Mouse (Mus musculus): ENCODE measurements around the gene Tmem221. TPM values are rescaled to one million over a fixed set of nuclear protein-coding genes. Genes with fewer than 3 reads are reported as not detected.

The Tmem221 gene
- polyA plus RNA-seq, 1 experiment from 2014 or later, result 0.32 TPM

- DNase-seq (ENCODE audit: low spot score) (peak; percentile 91), ATAC-seq (ENCODE audit: low FRiP score) (peak; percentile 88)
- Histone ChIP-seq H3K9ac (peak overlapping the region; percentile 80), H3K36me3 (replicated peaks; ENCODE audit: control insufficient read depth, insufficient read depth) (no peaks in the 10 kb centered on the region), H3K4me1 (replicated peaks; ENCODE audit: control insufficient read depth, insufficient read depth, low read length) (peaks cover 25% of the 10 kb centered on the region), H3K4me2 (replicated peaks) (peak overlapping the region; percentile 89), H3K4me3 (replicated peaks; ENCODE audit: low read length) (peak overlapping the region; percentile 51), H3K27me3 (ENCODE audit: control insufficient read depth, insufficient read depth, low read length) (peaks cover 7% of the 10 kb centered on the region; the same call in 1 of the 2 replicates), H3K9me3 (ENCODE audit: control insufficient read depth, low read length) (no peaks in the 10 kb centered on the region), H3K27ac (peak overlapping the region; percentile 83)
- WGBS, result under 1% methylated on average over 41 of the region's 41 CpGs
These were observed 11.8 kb upstream of the Tmem221 start for GRCm38 (mm10) chr8:71570291-71570954.

DNA sequence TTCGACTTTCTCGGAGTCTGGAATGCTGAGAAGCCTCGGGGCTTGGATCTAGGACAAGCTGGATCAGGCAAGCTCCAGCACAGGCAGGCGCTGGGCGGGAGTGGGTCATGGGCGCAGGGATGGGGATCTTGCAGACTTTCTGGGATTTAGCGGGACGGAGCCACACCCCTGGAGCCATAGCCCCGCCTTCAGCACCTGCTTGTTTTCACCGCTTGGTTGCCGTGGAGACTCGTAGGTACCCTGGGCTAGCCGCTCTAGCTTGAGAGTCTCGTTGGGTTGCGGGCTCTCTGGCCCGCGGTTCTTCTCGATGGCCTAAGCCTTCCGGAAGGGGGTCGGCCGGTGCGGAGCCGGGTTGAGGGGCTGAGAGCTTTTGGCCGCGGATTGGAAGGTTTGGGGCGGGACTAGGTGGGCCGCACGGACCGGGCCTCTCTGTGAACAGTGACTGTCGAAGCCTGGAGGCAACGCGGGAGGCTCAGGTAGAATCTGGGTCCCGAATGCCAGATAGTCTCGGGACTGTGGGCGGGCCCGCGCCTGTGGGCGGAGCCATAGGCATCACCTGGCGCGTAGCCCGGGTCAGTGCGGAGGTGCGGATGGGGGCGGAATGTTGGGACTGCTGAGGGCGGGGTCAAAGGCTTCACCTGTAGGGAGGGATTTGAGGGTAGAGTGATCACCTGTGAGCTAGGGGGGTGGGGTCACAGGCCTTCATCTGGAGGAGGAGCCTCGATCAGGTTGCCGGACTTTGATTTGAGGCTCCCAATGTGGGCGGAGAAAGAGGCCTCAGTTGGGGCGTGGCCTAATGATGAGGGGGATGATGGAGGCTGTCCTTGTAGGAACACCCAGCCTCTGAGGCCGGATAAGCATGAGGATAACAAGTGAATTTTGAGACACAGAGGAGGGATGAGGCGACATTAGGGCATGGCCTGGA is 11.0 kb upstream of the Tmem221 start:
- H3K4me2 ChIP-seq (replicated peaks), result peak overlapping the region; percentile 89
- peak; percentile 79 for ATAC-seq (ENCODE audit: low FRiP score)
- H3K9me3 ChIP-seq (ENCODE audit: control insufficient read depth, low read length), result no peaks in the 10 kb centered on the region
- H3K9ac ChIP-seq, result peak overlapping the region; percentile 80
- H3K27me3 ChIP-seq (ENCODE audit: control insufficient read depth, insufficient read depth, low read length), result peaks cover 7% of the 10 kb centered on the region; the same call in 1 of the 2 replicates
- under 1% methylated on average over 51 of the region's 51 CpGs for WGBS
- peaks cover 25% of the 10 kb centered on the region for H3K4me1 ChIP-seq (replicated peaks; ENCODE audit: control insufficient read depth, insufficient read depth, low read length)
- H3K4me3 ChIP-seq (replicated peaks; ENCODE audit: low read length), result peak overlapping the region; percentile 51
- peak overlapping the region; percentile 83 for H3K27ac ChIP-seq
- H3K36me3 ChIP-seq (replicated peaks; ENCODE audit: control insufficient read depth, insufficient read depth), result no peaks in the 10 kb centered on the region
- peak; percentile 87 for DNase-seq (ENCODE audit: low spot score)

DNA sequence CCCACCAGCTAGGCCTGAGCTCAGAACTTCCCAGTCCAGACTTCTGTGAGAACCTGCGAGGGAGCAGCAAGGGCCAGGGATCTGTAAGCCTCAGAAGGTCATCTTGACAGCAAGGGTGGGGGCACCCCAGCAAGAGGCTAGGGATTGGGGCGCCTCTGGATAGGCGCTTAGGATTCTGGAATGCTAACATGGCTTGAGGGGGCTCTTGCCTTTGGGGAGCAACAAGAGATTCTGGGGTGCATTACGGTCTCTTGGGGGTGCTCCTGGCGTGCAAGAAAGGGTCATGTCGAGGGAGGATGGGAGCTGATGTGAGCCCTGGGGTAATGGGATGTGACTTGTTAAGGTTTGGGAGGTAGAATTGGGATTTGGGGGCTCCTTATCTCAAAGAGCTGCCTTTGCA is 10.3 kb upstream of the Tmem221 start:
- peaks cover 25% of the 10 kb centered on the region for H3K4me1 ChIP-seq (replicated peaks; ENCODE audit: control insufficient read depth, insufficient read depth, low read length)
- DNase-seq (ENCODE audit: low spot score) (no peak), ATAC-seq (ENCODE audit: low FRiP score) (no peak)
- H3K9me3 ChIP-seq (ENCODE audit: control insufficient read depth, low read length), result no peaks in the 10 kb centered on the region
- peak overlapping the region; percentile 83 for H3K27ac ChIP-seq
- peaks cover 10% of the 10 kb centered on the region; the same call in 1 of the 2 replicates for H3K27me3 ChIP-seq (ENCODE audit: control insufficient read depth, insufficient read depth, low read length)
- no peaks in the 10 kb centered on the region for H3K36me3 ChIP-seq (replicated peaks; ENCODE audit: control insufficient read depth, insufficient read depth)
- H3K9ac ChIP-seq, result peak overlapping the region; percentile 80
- peak overlapping the region; percentile 51 for H3K4me3 ChIP-seq (replicated peaks; ENCODE audit: low read length)
- 15% methylated on average over 6 of the region's 6 CpGs for WGBS
- peak overlapping the region; percentile 89 for H3K4me2 ChIP-seq (replicated peaks)

DNA sequence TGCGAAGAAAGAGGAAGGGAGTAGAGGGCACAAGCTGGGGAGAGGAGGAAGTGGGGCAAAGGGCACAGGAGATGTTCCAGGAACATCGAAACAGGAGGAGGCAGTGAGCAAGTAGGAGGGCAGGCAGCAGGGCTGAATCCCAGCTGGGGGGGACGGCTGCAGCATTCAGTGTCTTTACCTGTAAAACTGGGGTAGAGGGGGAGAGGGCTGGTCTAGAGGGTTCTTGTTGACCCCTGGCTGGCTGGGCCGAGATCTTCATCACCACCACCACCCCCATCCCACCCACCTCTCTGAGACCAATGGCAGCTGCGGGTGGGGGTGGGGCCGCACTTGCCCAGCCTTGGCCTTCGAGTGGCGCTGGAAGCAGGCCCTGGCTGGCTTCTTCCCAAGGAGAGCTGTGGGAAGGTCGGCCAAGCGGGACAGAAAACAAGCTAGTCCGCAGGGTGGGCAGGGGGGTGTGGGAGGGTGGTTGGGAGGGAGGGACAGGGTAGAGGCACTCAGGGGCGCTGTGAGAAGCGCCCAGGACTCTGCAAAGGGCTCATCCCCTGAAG is 9.8 kb upstream of the Tmem221 start, which contains the start of gene Slc27a1:
Gene Slc27a1, plus strand, starts transcription at position 496 of the 551 bp plus-strand sequence.
- 13% methylated on average over 13 of the region's 13 CpGs for WGBS
- DNase-seq (ENCODE audit: low spot score), result peak; percentile 51
- peak; percentile 4; the same call in 1 of the 2 replicates for ATAC-seq (ENCODE audit: low FRiP score)

DNA sequence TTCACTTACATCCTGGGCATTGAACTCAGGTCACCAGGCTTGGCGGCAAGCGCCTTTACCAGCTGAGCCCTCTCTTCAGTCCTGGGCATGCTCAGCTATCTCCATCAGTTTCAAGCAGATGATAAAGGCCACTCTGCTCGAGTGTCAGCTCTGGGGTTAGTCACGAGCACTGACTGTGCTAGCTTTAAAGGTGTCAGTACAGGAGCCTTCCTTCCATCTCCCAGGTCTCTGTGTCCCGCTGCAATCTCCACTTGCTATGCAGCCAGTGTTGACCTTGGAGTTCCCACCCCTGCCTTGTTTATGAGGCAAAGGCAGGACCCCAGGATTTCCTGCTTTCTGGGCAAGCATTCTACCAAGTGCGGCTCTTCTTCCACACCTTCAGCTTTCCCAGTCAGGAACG is 8.9 kb upstream of the Tmem221 start:
- Histone ChIP-seq H3K9ac (no peak overlapping the region), H3K4me3 (replicated peaks; ENCODE audit: low read length) (no peak overlapping the region), H3K9me3 (ENCODE audit: control insufficient read depth, low read length) (no peaks in the 10 kb centered on the region), H3K27me3 (ENCODE audit: control insufficient read depth, insufficient read depth, low read length) (peaks cover 24% of the 10 kb centered on the region), H3K27ac (no peak overlapping the region), H3K4me1 (replicated peaks; ENCODE audit: control insufficient read depth, insufficient read depth, low read length) (peaks cover 22% of the 10 kb centered on the region), H3K36me3 (replicated peaks; ENCODE audit: control insufficient read depth, insufficient read depth) (no peaks in the 10 kb centered on the region), H3K4me2 (replicated peaks) (no peak overlapping the region)
- 78% methylated on average over 7 of the region's 7 CpGs for WGBS
- ATAC-seq (ENCODE audit: low FRiP score) (no peak), DNase-seq (ENCODE audit: low spot score) (no peak)

More for the DNA sequence above, 9.8 kb upstream of the Tmem221 start, which contains the start of gene Slc27a1:
- Histone ChIP-seq H3K4me3 (replicated peaks; ENCODE audit: low read length) (peak within 1 kb of the TSS; percentile 51), H3K27me3 (ENCODE audit: control insufficient read depth, insufficient read depth, low read length) (peaks cover 15% of the 10 kb centered on the region), H3K4me1 (replicated peaks; ENCODE audit: control insufficient read depth, insufficient read depth, low read length) (peaks cover 25% of the 10 kb centered on the region), H3K27ac (peak within 1 kb of the TSS; percentile 83), H3K4me2 (replicated peaks) (peak within 1 kb of the TSS; percentile 89), H3K36me3 (replicated peaks; ENCODE audit: control insufficient read depth, insufficient read depth) (no peaks in the 10 kb centered on the region), H3K9ac (peak within 1 kb of the TSS; percentile 80), H3K9me3 (ENCODE audit: control insufficient read depth, low read length) (no peaks in the 10 kb centered on the region)

GRCm38 (mm10) chr8:71566501-71566900 is 7.8 kb upstream of the Tmem221 start, which contains the start of gene Nxnl1:
Gene Nxnl1 (minus strand): TSS chr8:71566601.
- H3K4me3 ChIP-seq (replicated peaks; ENCODE audit: low read length), result no peak within 1 kb of the TSS
- H3K27me3 ChIP-seq (ENCODE audit: control insufficient read depth, insufficient read depth, low read length), result peaks cover 34% of the 10 kb centered on the region
- no peak for DNase-seq (ENCODE audit: low spot score)
- ATAC-seq (ENCODE audit: low FRiP score), result no peak
- no peak within 1 kb of the TSS for H3K4me2 ChIP-seq (replicated peaks)
- H3K9me3 ChIP-seq (ENCODE audit: control insufficient read depth, low read length), result no peaks in the 10 kb centered on the region
- H3K27ac ChIP-seq, result no peak within 1 kb of the TSS
- H3K9ac ChIP-seq, result no peak within 1 kb of the TSS
- no peaks in the 10 kb centered on the region for H3K36me3 ChIP-seq (replicated peaks; ENCODE audit: control insufficient read depth, insufficient read depth)
- peaks cover 12% of the 10 kb centered on the region for H3K4me1 ChIP-seq (replicated peaks; ENCODE audit: control insufficient read depth, insufficient read depth, low read length)
- 56% methylated on average over 3 of the region's 3 CpGs for WGBS

DNA sequence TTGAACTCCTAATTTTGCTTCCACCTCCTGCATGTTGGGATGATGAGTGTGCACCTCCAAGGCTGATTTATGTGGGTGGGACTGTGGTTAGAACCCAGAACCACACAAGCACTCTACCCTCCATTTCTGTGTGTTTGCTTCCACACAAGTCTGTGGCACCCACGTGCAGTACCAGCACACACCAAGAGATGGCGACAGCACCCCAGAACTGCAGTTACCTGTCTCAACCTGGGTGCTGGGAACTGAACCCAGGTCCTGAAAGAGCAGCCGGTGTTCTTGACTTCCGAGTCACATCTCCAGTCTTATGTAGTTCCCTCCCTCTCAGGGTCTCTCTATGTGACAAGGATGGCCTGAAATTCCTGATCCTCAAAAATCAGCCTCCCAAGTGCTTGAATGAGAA is 5.3 kb upstream of the Tmem221 start:
- no peak for DNase-seq (ENCODE audit: low spot score)
- no peaks in the 10 kb centered on the region for H3K36me3 ChIP-seq (replicated peaks; ENCODE audit: control insufficient read depth, insufficient read depth)
- ATAC-seq (ENCODE audit: low FRiP score), result no peak
- H3K4me1 ChIP-seq (replicated peaks; ENCODE audit: control insufficient read depth, insufficient read depth, low read length), result peaks cover 4% of the 10 kb centered on the region; the same call in 1 of the 2 replicates
- H3K4me3 ChIP-seq (replicated peaks; ENCODE audit: low read length), result no peak overlapping the region
- no peak overlapping the region for H3K9ac ChIP-seq
- H3K4me2 ChIP-seq (replicated peaks), result no peak overlapping the region
- WGBS, result 90% methylated on average over 4 of the region's 4 CpGs
- peaks cover 58% of the 10 kb centered on the region for H3K27me3 ChIP-seq (ENCODE audit: control insufficient read depth, insufficient read depth, low read length)
- no peak overlapping the region for H3K27ac ChIP-seq
- H3K9me3 ChIP-seq (ENCODE audit: control insufficient read depth, low read length), result no peaks in the 10 kb centered on the region

DNA sequence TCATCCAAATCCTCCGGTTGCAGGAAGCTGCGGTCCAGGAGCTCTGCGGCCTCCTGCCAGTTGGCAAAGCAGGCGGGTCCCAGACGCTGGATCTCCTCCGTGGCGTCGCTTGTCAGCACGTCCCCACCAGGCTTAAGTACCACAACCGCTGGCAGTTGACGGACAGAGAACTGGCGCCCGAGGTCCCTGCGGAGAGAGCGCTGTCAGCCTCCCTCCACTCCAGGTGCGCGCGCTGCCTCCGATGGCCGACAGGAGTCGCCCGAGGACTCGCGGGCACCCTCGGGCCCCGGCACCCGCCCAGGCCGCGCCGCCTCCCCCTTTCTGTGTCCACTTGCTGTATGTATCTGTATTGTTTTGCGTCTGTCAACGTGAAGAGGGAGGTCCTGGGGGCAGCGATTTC is 4.1 kb upstream of the Tmem221 start:
- DNase-seq (ENCODE audit: low spot score), result peak; percentile 63
- WGBS, result under 1% methylated on average over 33 of the region's 33 CpGs

More for the DNA sequence above, 4.1 kb upstream of the Tmem221 start:
- H3K27me3 ChIP-seq (ENCODE audit: control insufficient read depth, insufficient read depth, low read length), result peaks cover 70% of the 10 kb centered on the region
- ATAC-seq (ENCODE audit: low FRiP score), result peak; percentile 33; the same call in 1 of the 2 replicates
- no peak overlapping the region for H3K27ac ChIP-seq
- peak overlapping the region; percentile 6; the same call in 1 of the 2 replicates for H3K9ac ChIP-seq
- 0 out of 2 replicates have a peak, but pooled peaks cover 4% of the 10 kb centered on the region for H3K4me1 ChIP-seq (replicated peaks; ENCODE audit: control insufficient read depth, insufficient read depth, low read length)
- H3K4me3 ChIP-seq (replicated peaks; ENCODE audit: low read length), result peak overlapping the region; percentile 20
- no peaks in the 10 kb centered on the region for H3K9me3 ChIP-seq (ENCODE audit: control insufficient read depth, low read length)
- peak overlapping the region; percentile 40 for H3K4me2 ChIP-seq (replicated peaks)
- no peaks in the 10 kb centered on the region for H3K36me3 ChIP-seq (replicated peaks; ENCODE audit: control insufficient read depth, insufficient read depth)
